10 mouse cellular contexts compared by ENCODE assay signal in the genomic region with DNA sequence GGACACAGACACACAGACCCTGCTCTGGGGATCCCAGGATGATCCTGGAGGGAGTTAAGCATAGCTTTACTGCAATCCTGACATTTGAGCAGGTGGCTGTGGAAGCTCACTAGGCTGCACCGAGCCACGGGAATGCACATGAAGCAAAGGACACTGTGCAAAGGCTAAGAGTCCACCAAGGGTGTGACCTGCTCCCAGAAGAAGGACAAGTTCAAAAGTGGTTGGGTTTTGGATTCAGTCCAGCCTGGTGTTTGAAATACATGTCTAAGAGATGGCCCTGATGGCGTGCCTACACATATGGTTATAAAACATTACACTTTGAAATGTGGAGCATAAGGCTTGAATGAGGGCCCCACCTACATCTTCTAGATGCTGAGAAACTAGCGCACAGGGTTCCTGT. TPM values are rescaled to one million over a fixed set of nuclear protein-coding genes. Genes with fewer than 3 reads are reported as not detected.
DNase-seq lines count a peak whose midpoint lies in the region; ATAC-seq and TF ChIP-seq lines count a peak whose summit lies in the region.
"Had no signal": no experiment of that assay in that cellular context is flagged by ENCODE, and none has a peak within 500 bp of the region (broad histone marks: within the 10 kb centered on the region; RNA-seq: fewer than 3 reads in every experiment).

No protein-coding gene starts in this region.

- TF ChIP-seq CTCF in intestine, postnatal 0 days (IDR thresholded peaks at IDR 0.05; ENCODE audit: low read depth): no peak

- peaks cover 65% of the 10 kb centered on the region for H3K4me1 ChIP-seq in lung, embryonic 16.5 days (replicated peaks; ENCODE audit: control insufficient read depth, insufficient read depth, low read length)
- H3K4me1 ChIP-seq in intestine, postnatal 0 days (replicated peaks; ENCODE audit: control insufficient read depth, insufficient read depth, low read length): peaks cover 3% of the 10 kb centered on the region

- no peak overlapping the region for H3K4me2 ChIP-seq in lung, embryonic 16.5 days (ENCODE audit: low read depth, low read length)
- no peak overlapping the region for H3K4me2 ChIP-seq in intestine, postnatal 0 days (replicated peaks; ENCODE audit: low read depth)

- H3K36me3 ChIP-seq in lung, embryonic 16.5 days (ENCODE audit: control insufficient read depth, insufficient read depth, low read length): no peaks in the 10 kb centered on the region; the same call in 1 of the 2 replicates
- H3K36me3 ChIP-seq in intestine, postnatal 0 days (ENCODE audit: control insufficient read depth, insufficient read depth): no peaks in the 10 kb centered on the region

- H3K27me3 ChIP-seq in lung, embryonic 16.5 days (ENCODE audit: control insufficient read depth, insufficient read depth, low read depth, low read length): no peaks in the 10 kb centered on the region
- no peaks in the 10 kb centered on the region for H3K27me3 ChIP-seq in intestine, postnatal 0 days (replicated peaks; ENCODE audit: control insufficient read depth, insufficient read depth, low read length)
- H3K27me3 ChIP-seq: Patski had no signal

- H3K9ac ChIP-seq in lung, embryonic 16.5 days (ENCODE audit: low read length): no peak overlapping the region
- no peak overlapping the region for H3K9ac ChIP-seq in intestine, postnatal 0 days (ENCODE audit: low read depth, low read length)

- WGBS in lung, embryonic 16.5 days: 28% methylated on average over 4 of the region's 4 CpGs
- 30% methylated on average over 4 of the region's 4 CpGs for WGBS in intestine, postnatal 0 days
- WGBS in large intestine, adult 2 months: 22% methylated on average over 4 of the region's 4 CpGs

- peak; percentile 88 for DNase-seq in heart, adult 11 months
- no peak for DNase-seq in heart, postnatal 10 days
- no peak for DNase-seq in lung, postnatal 4 days
- peak; percentile 95 for DNase-seq in large intestine, adult 2 months (ENCODE audit: low read depth, low spot score)
- no peak for DNase-seq in cerebellum, postnatal 10 days
- no peak for DNase-seq in left cerebral cortex, postnatal 14 days (ENCODE audit: low spot score in 2 of 2)
- DNase-seq: cerebellum, postnatal 25 days had no signal

- ATAC-seq in lung, embryonic 16.5 days (ENCODE audit: low read depth): no peak
- ATAC-seq in intestine, postnatal 0 days: peak; percentile 75

- H3K27ac ChIP-seq in lung, embryonic 16.5 days (ENCODE audit: low read length): peak overlapping the region; percentile 44
- no peak overlapping the region for H3K27ac ChIP-seq in intestine, postnatal 0 days (ENCODE audit: low read depth, low read length)

- intact Hi-C loops in heart, postnatal 10 days (cut with DNase I): no loop called here
- intact Hi-C loops in left cerebral cortex, postnatal 14 days (cut with DNase I): no loop called here

- no peak overlapping the region for H3K4me3 ChIP-seq in lung, embryonic 16.5 days (ENCODE audit: low read length)
- H3K4me3 ChIP-seq in intestine, postnatal 0 days (ENCODE audit: low read depth, low read length): no peak overlapping the region

- no peaks in the 10 kb centered on the region for H3K9me3 ChIP-seq in lung, embryonic 16.5 days (ENCODE audit: control insufficient read depth, low read length)
- no peaks in the 10 kb centered on the region for H3K9me3 ChIP-seq in intestine, postnatal 0 days (ENCODE audit: control insufficient read depth)

RNA-seq across cellular contexts. Expression of gene Pbx1, which starts 50.6 kb away (rescaled TPM):
- total RNA-seq in heart, postnatal 10 days (2021): 10 to 100 TPM; 67.4 to 78.3 TPM
- 34.0 and 34.3 TPM in 2 replicates for polyA plus RNA-seq in lung, embryonic 16.5 days (2015; fragmentation: Nextera tagmentation; extraction: Ambion mirVana)
- polyA plus RNA-seq in intestine, postnatal 0 days (2015; fragmentation: Nextera tagmentation; extraction: Ambion mirVana): 9.8 and 11.4 TPM in 2 replicates
- 11.1 and 15.5 TPM in 2 replicates for polyA plus RNA-seq in large intestine, adult 2 months (2012; rRNA removed)
- total RNA-seq in left cerebral cortex, postnatal 14 days (2021): 100 to 1,000 TPM; 130 to 145 TPM

Comparison
In these comparisons a context has a peak if more than half of its experiments do, and no peak if none do; other contexts are left out.
1. DNase-seq: peak in heart, adult 11 months (single experiment) and large intestine, adult 2 months (single experiment); none in heart, postnatal 10 days (0 of 2), lung, postnatal 4 days (0 of 2), cerebellum, postnatal 10 days (0 of 2) and left cerebral cortex, postnatal 14 days (0 of 2).